Mouse (Mus musculus) cerebellum, postnatal 4 days (tissue): ENCODE data around the gene Uxs1.

Experiments used
- DNase-seq, 2 experiments: peaks; one replicate each; pipeline ENCODE4 v3.0.0; 2022; ENCODE audit warnings: low spot score in 2 of 2, mixed read lengths in 1 of 2

Gene Uxs1

DNA sequence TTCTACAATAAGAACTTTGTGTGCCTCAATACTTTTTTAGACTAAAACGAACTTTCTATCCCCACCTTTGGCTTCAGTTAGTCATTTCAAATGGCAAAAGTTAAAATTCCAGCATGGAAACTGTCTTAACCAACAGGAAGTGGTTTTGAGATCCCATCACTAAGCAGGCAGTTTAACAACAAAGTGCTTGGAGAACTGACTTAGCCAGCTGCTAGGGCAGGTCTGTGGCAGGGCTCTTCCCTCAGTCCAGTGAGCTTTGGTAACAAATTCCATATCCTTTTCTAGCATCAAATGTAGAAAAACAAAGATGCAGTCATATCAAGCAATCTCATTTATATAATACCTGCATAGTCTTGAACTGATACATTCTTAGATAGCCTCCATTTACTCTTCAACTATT lies 105.1 kb downstream of the Uxs1 start:
- DNase-seq, result no peak

- DNase-seq, result no peak
These were observed 108.8 kb downstream of the Uxs1 start for GRCm38 (mm10) chr1:43718793-43719192.

DNA sequence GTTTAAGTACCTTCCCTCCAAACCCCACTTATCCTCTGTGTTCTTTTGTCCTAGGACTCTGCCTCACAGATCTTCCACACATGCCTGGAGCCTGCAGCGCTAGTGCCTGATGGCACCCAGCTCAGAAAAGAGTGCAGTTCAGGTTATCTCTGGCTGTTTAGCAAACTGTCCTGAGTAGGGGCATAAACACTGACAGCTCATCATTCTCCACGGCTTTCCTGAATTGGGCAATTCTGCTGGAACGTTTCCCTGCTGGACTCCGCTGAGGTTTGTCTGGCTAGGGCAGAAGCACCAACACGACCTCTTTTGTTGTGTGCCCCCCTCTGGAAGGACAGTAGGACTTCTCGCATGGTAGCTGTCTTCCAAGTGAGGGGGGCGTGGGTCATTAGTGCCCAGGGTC lies 109.6 kb downstream of the Uxs1 start:
- no peak for DNase-seq

DNA sequence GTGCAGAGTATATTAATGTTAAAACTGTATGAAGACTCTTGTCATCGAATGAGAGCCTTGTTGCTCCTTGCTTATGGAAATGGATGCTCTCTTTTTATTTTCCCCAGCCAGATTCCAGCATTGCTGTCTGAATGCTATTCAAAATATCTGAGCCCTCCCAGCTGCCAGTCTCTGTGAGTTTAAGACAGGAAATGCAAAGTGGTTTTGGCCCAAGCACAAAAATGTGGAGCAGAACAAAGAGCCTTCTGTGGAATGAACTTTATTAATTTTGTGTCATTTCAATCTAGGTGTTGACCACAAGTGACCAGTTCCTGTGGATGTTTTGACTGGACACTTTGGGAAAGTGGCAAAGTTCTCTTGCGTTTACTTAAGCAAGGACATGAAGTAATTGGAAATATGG lies 112.8 kb downstream of the Uxs1 start:
- no peak for DNase-seq

DNA sequence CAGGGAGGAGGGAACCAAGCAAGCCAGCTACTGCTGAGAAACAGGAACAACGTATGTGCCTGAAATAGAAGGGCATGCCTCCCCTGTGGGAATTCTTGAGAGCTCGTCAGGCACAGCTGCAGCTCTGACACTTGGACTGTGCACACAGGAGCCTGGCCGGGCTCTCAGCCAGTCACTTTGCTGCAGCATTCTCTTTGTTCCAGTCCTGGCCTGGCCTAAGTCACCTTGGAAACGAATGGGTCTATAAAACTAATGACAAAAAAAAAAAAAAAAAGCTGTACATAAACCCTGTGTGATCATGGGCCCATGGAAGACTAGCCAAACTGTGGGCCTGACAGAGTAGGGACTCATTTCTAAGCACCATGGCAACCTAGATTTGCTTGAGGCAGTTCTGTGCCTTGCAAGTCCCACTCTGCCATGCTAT lies 129.0 kb downstream of the Uxs1 start:
- peak in 1 of 2 experiments; percentile 18 for DNase-seq
